Mouse (Mus musculus): ENCODE data around the gene Mettl23. TPM values are rescaled to one million over a fixed set of nuclear protein-coding genes. Genes with fewer than 3 reads are reported as not detected.
"Not testable (repeated sequence)": the region's sequence is repeated elsewhere in the genome, so short reads cannot be mapped to it uniquely, and the experiment has no call there.

The Mettl23 gene
- polyA plus RNA-seq, 1 experiment = 52.9 TPM

DNA sequence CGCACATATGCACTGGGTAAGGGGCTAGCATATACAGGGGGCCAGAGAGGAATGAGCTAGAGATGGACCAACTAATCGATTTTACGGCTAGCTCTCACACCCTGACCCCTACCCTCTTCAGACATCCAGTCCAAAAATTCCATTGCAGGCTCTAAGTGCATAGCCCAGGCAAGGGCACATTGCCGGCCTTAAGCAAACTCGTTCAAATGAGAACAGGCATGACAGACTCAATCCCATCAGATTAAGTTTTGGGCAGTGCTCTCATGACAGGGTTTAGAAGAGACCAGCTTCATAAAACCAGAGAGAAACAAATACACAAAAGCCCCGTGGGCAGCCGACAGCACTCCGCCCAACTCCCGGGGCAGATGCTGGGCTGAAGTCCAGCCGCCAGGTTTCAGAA, 20.9 kb upstream of the Mettl23 start:
- Histone ChIP-seq H3K27ac (ENCODE audit: control insufficient read depth, insufficient read depth, low read depth, low read length, poor library complexity) (no peak overlapping the region), H3K4me3 (replicated peaks; ENCODE audit: control insufficient read depth, low read depth, low read length) (no peak overlapping the region), H3K4me1 (ENCODE audit: control insufficient read depth, insufficient read depth, low read length) (no peaks in the 10 kb centered on the region)
- WGBS = 85% methylated on average over 10 of the region's 10 CpGs
- TF ChIP-seq CTCF (IDR thresholded peaks at IDR 0.05; ENCODE audit: control insufficient read depth, insufficient read depth, low read length) (no peak), POLR2A (IDR thresholded peaks at IDR 0.05; ENCODE audit: borderline replicate concordance, control insufficient read depth, low read depth, low read length) (no peak)

- H3K27ac ChIP-seq (ENCODE audit: control insufficient read depth, insufficient read depth, low read depth, low read length, poor library complexity) = no peak overlapping the region
- no peaks in the 10 kb centered on the region for H3K4me1 ChIP-seq (ENCODE audit: control insufficient read depth, insufficient read depth, low read length)
- 90% methylated on average over 10 of the region's 10 CpGs for WGBS
- H3K4me3 ChIP-seq (replicated peaks; ENCODE audit: control insufficient read depth, low read depth, low read length) = no peak overlapping the region
- TF ChIP-seq CTCF (IDR thresholded peaks at IDR 0.05; ENCODE audit: control insufficient read depth, insufficient read depth, low read length) (no peak), POLR2A (IDR thresholded peaks at IDR 0.05; ENCODE audit: borderline replicate concordance, control insufficient read depth, low read depth, low read length) (no peak)
Measured at GRCm38 (mm10) chr11:116822626-116823025, 20.5 kb upstream of the Mettl23 start.

DNA sequence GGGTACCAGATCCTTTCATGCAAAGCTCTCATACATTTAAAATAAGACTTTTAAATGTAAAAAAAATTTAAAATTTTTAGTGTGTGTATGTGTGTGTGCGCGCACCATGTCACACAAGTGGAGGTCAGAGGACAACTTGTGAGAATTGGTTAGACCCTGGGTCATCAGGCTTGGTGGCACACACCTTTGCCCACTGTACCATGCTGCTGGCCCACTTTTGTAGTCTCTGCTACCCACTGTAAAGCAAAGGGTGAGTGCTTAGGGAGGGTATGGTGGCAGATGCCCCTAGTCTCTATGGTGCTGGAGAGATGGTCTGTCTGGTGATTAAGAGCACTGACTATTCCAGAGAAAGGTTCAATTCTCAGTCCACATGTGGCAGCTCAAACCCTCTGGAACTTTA, 19.8 kb upstream of the Mettl23 start:
- TF ChIP-seq POLR2A (IDR thresholded peaks at IDR 0.05; ENCODE audit: borderline replicate concordance, control insufficient read depth, low read depth, low read length) = no peak
- no peak for TF ChIP-seq CTCF (IDR thresholded peaks at IDR 0.05; ENCODE audit: control insufficient read depth, insufficient read depth, low read length)
- Histone ChIP-seq H3K27ac (ENCODE audit: control insufficient read depth, insufficient read depth, low read depth, low read length, poor library complexity) (no peak overlapping the region), H3K4me3 (replicated peaks; ENCODE audit: control insufficient read depth, low read depth, low read length) (no peak overlapping the region), H3K4me1 (ENCODE audit: control insufficient read depth, insufficient read depth, low read length) (no peaks in the 10 kb centered on the region; the same call in 1 of the 2 replicates)
- 91% methylated on average over 2 of the region's 2 CpGs for WGBS

- not testable (repeated sequence) for H3K27ac ChIP-seq (ENCODE audit: control insufficient read depth, insufficient read depth, low read depth, low read length, poor library complexity); H3K4me1 ChIP-seq (ENCODE audit: control insufficient read depth, insufficient read depth, low read length); H3K4me3 ChIP-seq (replicated peaks; ENCODE audit: control insufficient read depth, low read depth, low read length)
- 83% methylated on average over 10 of the region's 10 CpGs for WGBS
Measured at GRCm38 (mm10) chr11:116823885-116824284, 19.2 kb upstream of the Mettl23 start.

DNA sequence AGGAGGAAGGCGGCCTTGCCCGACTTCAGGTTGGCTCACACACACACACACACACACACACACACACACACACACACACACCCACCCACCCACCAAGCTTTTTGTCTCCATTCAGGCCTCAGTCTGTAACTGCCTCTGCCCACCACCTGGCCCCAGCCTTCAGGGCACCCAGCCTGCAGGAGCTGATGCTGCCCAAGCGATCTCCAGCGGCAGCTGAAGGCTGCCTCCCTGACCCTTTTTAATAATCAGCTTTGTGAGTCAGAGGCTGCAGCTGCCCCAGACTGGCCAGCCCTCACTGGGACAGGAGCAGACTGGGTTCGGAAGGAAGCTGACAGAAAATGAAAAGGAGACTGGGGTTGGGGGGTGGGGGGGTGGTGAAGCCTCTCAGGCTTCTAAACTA, 17.8 kb upstream of the Mettl23 start:
- Histone ChIP-seq H3K4me3 (replicated peaks; ENCODE audit: control insufficient read depth, low read depth, low read length) (no peak overlapping the region), H3K27ac (ENCODE audit: control insufficient read depth, insufficient read depth, low read depth, low read length, poor library complexity) (no peak overlapping the region), H3K4me1 (ENCODE audit: control insufficient read depth, insufficient read depth, low read length) (no peaks in the 10 kb centered on the region; the same call in 1 of the 2 replicates)
- TF ChIP-seq CTCF (IDR thresholded peaks at IDR 0.05; ENCODE audit: control insufficient read depth, insufficient read depth, low read length) = no peak
- TF ChIP-seq POLR2A (IDR thresholded peaks at IDR 0.05; ENCODE audit: borderline replicate concordance, control insufficient read depth, low read depth, low read length) = no peak
- 80% methylated on average over 5 of the region's 5 CpGs for WGBS

GRCm38 (mm10) chr11:116826550-116827504, 16.3 kb upstream of the Mettl23 start:
- 66% methylated on average over 17 of the region's 17 CpGs for WGBS
- no peak overlapping the region for H3K27ac ChIP-seq (ENCODE audit: control insufficient read depth, insufficient read depth, low read depth, low read length, poor library complexity)
- TF ChIP-seq CTCF (IDR thresholded peaks at IDR 0.05; ENCODE audit: control insufficient read depth, insufficient read depth, low read length) (no peak), POLR2A (IDR thresholded peaks at IDR 0.05; ENCODE audit: borderline replicate concordance, control insufficient read depth, low read depth, low read length) (no peak)
- no peaks in the 10 kb centered on the region; the same call in 1 of the 2 replicates for H3K4me1 ChIP-seq (ENCODE audit: control insufficient read depth, insufficient read depth, low read length)
- H3K4me3 ChIP-seq (replicated peaks; ENCODE audit: control insufficient read depth, low read depth, low read length) = no peak overlapping the region

DNA sequence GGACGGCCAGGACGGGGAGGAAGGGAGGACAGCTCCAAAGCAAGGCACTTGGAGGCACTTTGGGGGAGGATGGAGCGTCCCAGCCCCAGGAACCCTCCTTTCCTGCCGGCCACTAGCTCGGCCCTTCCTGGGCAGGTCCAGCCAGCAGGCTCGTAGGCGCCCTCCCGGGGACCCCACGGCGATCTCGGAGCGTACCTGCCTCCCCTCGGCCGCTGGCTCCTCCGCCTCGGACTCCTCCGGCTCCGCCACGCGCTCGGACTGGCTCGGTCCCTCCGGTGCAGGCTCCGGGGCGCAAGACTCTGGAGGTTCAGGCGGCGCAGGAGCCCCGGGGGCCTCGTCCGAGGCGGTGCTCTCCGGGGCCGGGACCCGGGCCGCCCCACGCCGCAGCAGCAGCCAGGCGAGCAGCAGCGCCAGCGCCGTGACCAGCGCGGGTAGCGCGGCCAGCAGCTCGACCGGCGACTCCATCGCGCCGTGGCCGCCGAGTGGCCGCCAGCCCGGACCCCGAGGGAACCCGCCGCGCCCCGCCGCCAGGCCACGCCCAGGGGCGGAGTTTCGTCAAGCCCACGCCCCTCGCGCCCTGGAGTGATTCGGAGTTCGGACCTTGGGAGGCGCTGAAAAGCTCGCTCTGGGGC, 15.4 kb upstream of the Mettl23 start, which contains the start of gene Mxra7:
Mxra7 (minus strand) TSS at position 513 of the 632 bp plus-strand sequence.
- Histone ChIP-seq H3K4me3 (replicated peaks; ENCODE audit: control insufficient read depth, low read depth, low read length) (peak within 1 kb of the TSS; percentile 16), H3K27ac (ENCODE audit: control insufficient read depth, insufficient read depth, low read depth, low read length, poor library complexity) (no peak within 1 kb of the TSS; the same call in 1 of the 2 replicates)
- WGBS = 7% methylated on average over 71 of the region's 71 CpGs

DNA sequence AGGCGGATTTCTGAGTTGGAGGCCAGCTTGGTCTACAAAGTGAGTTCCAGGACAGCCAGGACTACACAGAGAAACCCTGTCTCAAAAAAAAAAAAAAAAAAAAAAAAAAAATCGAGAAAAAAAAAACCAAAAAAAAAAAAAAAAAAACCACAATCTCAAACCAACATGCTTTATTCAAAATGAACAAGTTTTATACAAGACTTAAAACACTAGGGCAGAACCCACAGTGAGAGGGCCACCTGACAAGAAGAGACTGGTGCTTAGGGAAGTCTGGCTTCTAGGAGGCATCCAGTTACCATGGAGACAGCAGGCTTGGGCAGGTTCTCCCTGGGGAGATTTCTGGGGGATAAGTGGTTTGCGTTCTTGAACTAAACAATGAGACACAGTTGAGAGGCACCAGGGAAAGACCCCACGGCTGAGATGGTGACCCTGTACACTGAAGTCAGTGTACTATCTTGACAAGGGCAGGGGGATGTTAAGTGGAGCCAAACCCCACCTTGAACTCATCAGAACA, 10.8 kb upstream of the Mettl23 start:
- no peak overlapping the region for H3K27ac ChIP-seq (ENCODE audit: control insufficient read depth, insufficient read depth, low read depth, low read length, poor library complexity)
- H3K4me3 ChIP-seq (replicated peaks; ENCODE audit: control insufficient read depth, low read depth, low read length) = no peak overlapping the region
- H3K4me1 ChIP-seq (ENCODE audit: control insufficient read depth, insufficient read depth, low read length) = no peaks in the 10 kb centered on the region; the same call in 1 of the 2 replicates
- TF ChIP-seq POLR2A (IDR thresholded peaks at IDR 0.05; ENCODE audit: borderline replicate concordance, control insufficient read depth, low read depth, low read length) = no peak
- TF ChIP-seq CTCF (IDR thresholded peaks at IDR 0.05; ENCODE audit: control insufficient read depth, insufficient read depth, low read length) = no peak
- 51% methylated on average over 4 of the region's 4 CpGs for WGBS

More for the DNA sequence above, 15.4 kb upstream of the Mettl23 start, which contains the start of gene Mxra7:
- no peaks in the 10 kb centered on the region; the same call in 1 of the 2 replicates for H3K4me1 ChIP-seq (ENCODE audit: control insufficient read depth, insufficient read depth, low read length)
- TF ChIP-seq CTCF (IDR thresholded peaks at IDR 0.05; ENCODE audit: control insufficient read depth, insufficient read depth, low read length) = no peak
- TF ChIP-seq POLR2A (IDR thresholded peaks at IDR 0.05; ENCODE audit: borderline replicate concordance, control insufficient read depth, low read depth, low read length) = no peak

All from bone marrow, adult 2 months (tissue).